Mouse (Mus musculus) E14TG2a.4 (cell line): ENCODE data around the gene Ccr4.

Experiments
- CTCF ChIP-seq: conservative IDR thresholded peaks from 2 replicates; pipeline ENCODE4 v1.5.1; 2014; ENCODE audit warnings: low read length
- NANOG ChIP-seq: IDR thresholded peaks from 2 replicates; pipeline ENCODE4 v1.6.1; 2014; ENCODE audit warnings: borderline replicate concordance, low read length, mixed read lengths

DNA sequence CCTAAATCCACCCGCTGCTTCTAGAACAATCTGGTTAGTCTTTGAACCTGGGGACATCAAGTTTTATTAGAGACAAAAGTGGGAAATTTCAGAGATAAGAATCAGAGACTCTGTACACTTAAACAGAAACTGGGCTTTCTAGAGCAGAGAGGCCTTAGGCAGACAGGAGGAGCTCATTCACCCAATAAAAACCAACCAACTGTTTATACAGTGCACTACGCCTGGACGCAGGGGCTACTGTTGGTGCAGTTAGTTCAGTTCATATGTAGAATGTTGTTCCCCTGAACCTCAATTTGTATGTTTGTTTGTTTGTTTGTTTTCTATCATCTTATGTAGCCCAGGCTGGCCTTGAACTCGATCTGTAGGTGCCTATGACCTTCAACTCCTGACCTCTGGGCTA lies 17.9 kb downstream of the Ccr4 start:
- TF ChIP-seq NANOG (no peak), CTCF (no peak)
